Mouse (Mus musculus) erythroblast, adult 5-6 weeks (primary cell): Measurements from ENCODE around the gene Hecw2. TPM values are rescaled to one million over a fixed set of nuclear protein-coding genes. Genes with fewer than 3 reads are reported as not detected.

Experiments used
- ATAC-seq: replicated peaks from 2 replicates; pipeline ENCODE4 v1.8.0; 2016; ENCODE audit warnings: moderate number of reproducible peaks, mild to moderate bottlenecking, moderate TSS enrichment, inconsistent platforms; ENCODE audit not compliant: poor library complexity, low FRiP score, severe bottlenecking
- total RNA-seq, 2 experiments: library from RNA; stranded (forward) in 1 of 2; stranded (reverse) in 1 of 2; fragments of 150-400 nt in 1 of 2; fragments of 200-764, 138-1000 nt in 1 of 2; gene quantifications; 2 replicates each; pipeline versions ENCODE4 v1.2.3 to v1.2.4; 2015 to 2017; ENCODE audit warnings: low replicate concordance in 2 of 2

Gene Hecw2
- total RNA-seq, 2 experiments from 2014 or later: 0.09 TPM; not detected in 1

GRCm38 (mm10) chr1:53910251-53910650 lies 284.7 kb downstream of the Hecw2 start:
- no peak for ATAC-seq

- no peak for ATAC-seq
These were observed 285.9 kb downstream of the Hecw2 start for GRCm38 (mm10) chr1:53909118-53909517.

GRCm38 (mm10) chr1:53906175-53906574 lies 288.8 kb downstream of the Hecw2 start:
- ATAC-seq: no peak

- ATAC-seq: no peak
These were observed 294.6 kb downstream of the Hecw2 start for GRCm38 (mm10) chr1:53900416-53900815.

GRCm38 (mm10) chr1:53894299-53894698 lies 300.7 kb downstream of the Hecw2 start:
- no peak for ATAC-seq

- no peak for ATAC-seq
These were observed 304.6 kb downstream of the Hecw2 start for GRCm38 (mm10) chr1:53890380-53890779.

- no peak for ATAC-seq
These were observed 305.2 kb downstream of the Hecw2 start for GRCm38 (mm10) chr1:53889806-53890205.

GRCm38 (mm10) chr1:53882480-53882879 lies 312.5 kb downstream of the Hecw2 start:
- no peak for ATAC-seq

- ATAC-seq: no peak
These were observed 319.0 kb downstream of the Hecw2 start for GRCm38 (mm10) chr1:53875919-53876318.

- no peak for ATAC-seq
These were observed 327.7 kb downstream of the Hecw2 start for GRCm38 (mm10) chr1:53867316-53867715.

- no peak for ATAC-seq
These were observed 328.5 kb downstream of the Hecw2 start for GRCm38 (mm10) chr1:53866374-53866902.

GRCm38 (mm10) chr1:53864046-53864445 lies 330.9 kb downstream of the Hecw2 start:
- no peak for ATAC-seq

GRCm38 (mm10) chr1:53860611-53861010 lies 334.4 kb downstream of the Hecw2 start:
- ATAC-seq: no peak

- no peak for ATAC-seq
These were observed 335.8 kb downstream of the Hecw2 start for GRCm38 (mm10) chr1:53859175-53859574.

- ATAC-seq: no peak
These were observed 338.4 kb downstream of the Hecw2 start for GRCm38 (mm10) chr1:53856501-53857103.

- ATAC-seq: no peak
These were observed 339.2 kb downstream of the Hecw2 start for GRCm38 (mm10) chr1:53855732-53856131.

- ATAC-seq: no peak
These were observed 342.8 kb downstream of the Hecw2 start for GRCm38 (mm10) chr1:53852086-53852610.

- ATAC-seq: no peak
These were observed 343.6 kb downstream of the Hecw2 start for GRCm38 (mm10) chr1:53851334-53851733.

- ATAC-seq: no peak
These were observed 344.1 kb downstream of the Hecw2 start for GRCm38 (mm10) chr1:53850891-53851290.

- no peak for ATAC-seq
These were observed 348.2 kb downstream of the Hecw2 start for GRCm38 (mm10) chr1:53846665-53847237.

- no peak for ATAC-seq
These were observed 349.1 kb downstream of the Hecw2 start for GRCm38 (mm10) chr1:53845854-53846253.
